Mouse (Mus musculus) naive thymus-derived CD4-positive, alpha-beta T cell, adult 2 months (primary cell): ENCODE data around the gene Prl2b1.

Source experiments
- DNase-seq: peaks from one replicate; pipeline ENCODE4 v3.0.0-alpha.2; 2011; ENCODE audit warnings: low read depth

Prl2b1 gene

DNA sequence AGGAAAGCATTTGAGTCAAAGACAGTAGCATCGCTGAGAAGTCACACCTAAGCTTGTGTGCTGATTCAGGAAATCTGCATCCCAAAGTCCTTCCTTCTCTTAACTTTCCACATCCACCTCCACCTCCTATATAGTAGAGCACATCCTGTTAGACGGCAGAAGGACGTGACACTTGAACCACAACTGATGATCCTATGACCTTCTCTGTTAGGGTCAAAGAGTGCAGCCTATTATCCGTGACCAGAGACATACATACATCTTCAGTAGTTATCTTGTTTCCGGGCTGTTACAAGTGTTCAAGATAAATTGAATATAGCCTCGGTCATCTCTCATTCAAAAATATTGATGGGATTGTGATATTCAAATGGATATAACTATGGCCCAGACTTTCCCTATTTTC, at the start of gene Prl2b1:
Prl2b1 (minus strand) TSS at position 101 of the 400 bp plus-strand sequence.
- no peak for DNase-seq

DNA sequence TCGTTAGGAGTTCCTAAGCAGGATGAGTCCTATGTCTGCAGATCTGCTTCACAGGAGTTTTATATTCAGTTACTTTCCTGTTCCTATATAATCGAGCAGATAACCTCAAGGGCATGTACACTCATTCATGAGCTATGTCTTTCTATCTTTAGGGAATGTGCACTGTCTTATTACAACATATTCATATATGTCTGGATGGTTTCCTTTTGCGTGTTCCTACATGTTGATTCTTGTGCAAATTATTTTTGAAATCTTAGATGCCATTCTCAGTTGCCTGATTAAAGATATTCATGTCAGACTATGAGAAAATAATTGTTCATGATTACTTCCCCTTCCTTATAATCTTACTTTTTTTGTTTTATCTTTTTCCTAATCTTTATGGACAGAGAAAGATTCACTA, 47.9 kb upstream of the Prl2b1 start, which contains the start of gene Prl8a6:
Prl8a6 (minus strand) TSS at position 101 of the 400 bp plus-strand sequence.
- DNase-seq: no peak

DNA sequence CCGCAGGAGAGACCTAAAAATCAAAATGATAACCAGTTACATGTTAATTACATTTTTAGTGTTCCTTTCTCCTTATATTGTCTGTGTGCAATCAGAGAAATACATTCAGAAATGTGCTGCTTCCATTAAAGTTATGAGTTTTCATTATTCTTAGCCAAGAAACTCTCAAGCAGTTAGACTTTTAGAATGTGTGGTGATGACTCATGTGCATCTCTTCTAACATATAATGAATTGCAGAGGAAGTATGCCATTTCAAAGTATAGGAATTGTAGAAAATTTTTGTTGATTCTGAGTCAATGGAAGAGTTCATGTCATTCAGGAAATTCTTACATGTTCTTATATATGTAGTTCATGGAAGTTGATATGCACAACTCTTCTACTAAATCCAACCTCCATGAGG, 42.5 kb upstream of the Prl2b1 start:
- no peak for DNase-seq

DNA sequence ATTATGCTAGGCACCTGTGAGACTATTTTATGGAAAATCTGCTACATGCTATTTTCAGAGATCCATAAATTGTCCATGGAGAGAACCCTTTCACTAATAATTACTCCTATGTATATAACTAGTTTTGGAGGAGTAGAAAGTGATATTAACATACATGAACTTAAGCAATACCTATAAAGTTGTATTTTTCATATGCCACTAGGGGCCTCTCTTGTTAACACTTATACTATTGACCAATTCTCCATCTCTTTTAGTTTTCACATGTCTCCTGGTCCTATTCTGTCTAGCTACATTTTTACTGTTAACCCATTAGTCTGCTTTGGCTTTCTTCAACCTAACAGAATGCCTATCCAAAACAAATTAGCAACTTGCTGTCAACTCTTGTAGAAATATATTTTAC, 23.0 kb upstream of the Prl2b1 start:
- DNase-seq: no peak

- no peak for DNase-seq
Measured at GRCm38 (mm10) chr13:27399061-27399724, 8.5 kb upstream of the Prl2b1 start.

- no peak for DNase-seq
Measured at GRCm38 (mm10) chr13:27345373-27345772, 45.3 kb downstream of the Prl2b1 start, which contains the start of gene Prl8a2. Gene Prl8a2, plus strand, starts transcription at chr13:27345673.

GRCm38 (mm10) chr13:27342733-27343275, 47.8 kb downstream of the Prl2b1 start:
- no peak for DNase-seq

GRCm38 (mm10) chr13:27334989-27335388, 55.7 kb downstream of the Prl2b1 start:
- no peak for DNase-seq
